Mouse (Mus musculus): ENCODE results near the gene Uimc1.

The Uimc1 gene

DNA sequence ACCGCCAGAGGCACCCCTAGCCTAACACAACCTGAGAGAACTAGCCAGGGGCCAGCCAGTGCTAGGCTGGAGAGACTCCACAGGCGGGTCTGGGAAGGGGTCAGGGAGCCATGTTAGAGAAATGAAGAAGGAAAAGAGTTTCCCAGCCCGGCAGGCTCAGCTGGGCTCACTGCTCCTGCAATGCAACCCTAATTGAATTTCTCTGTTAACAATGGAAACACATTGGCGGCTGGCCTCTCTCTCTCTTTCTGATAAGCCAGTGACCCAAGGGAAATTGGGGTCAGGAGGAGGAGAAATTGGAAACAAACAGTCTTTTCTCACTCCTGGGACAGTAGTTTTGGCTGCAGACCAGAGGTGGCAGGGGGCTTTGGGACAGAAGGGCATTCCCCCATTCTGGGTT lies 105.5 kb downstream of the Uimc1 start:
- DNase-seq (ENCODE audit: low spot score), result no peak

DNA sequence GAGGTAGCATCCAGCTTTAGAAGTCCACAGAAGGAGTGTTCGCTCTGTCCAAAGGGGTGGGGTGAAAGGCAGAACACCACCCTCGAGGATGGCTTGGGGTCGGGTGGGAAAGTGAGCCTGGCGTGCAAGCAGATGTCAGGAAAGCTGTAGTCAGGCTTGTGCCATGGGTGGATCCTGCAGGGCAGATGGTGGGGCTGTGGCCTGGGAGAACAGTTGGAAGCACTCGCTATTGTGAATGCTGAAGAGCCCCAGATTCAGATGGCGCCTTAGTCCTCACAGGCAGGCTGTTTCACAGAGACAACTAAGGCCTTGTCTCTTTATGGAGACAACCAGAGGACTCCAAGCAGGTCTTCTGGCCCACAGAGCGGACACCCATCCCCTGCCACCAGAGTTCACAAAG lies 107.9 kb downstream of the Uimc1 start:
- DNase-seq (ENCODE audit: low spot score), result no peak

DNA sequence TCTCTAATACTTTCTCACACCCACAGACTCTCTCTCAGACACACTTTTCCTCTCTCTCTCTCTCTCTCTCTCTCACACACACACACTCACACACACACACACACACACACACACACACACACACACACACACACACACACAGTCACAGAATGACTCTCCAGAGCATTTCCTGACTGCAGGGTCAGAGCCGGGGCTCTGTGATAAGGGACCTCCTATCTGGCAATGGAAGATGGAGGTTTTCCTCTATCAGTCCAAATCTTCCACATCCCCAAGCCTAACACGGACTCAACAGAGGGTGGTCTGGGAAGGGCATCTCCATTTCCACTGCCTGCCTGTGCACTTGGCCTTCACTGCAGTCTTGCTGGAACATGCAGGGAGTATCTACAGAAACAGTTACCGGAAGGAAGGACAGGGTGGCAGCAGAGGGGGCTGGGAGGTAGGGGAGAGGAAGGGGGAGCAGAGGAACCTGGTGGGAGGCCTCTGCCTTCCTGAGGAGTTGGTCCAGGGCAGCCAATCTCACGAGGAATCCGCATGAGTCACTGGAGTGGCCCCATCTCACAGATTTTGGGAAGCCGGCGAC lies 111.8 kb downstream of the Uimc1 start:
- no peak for DNase-seq (ENCODE audit: low spot score)

DNA sequence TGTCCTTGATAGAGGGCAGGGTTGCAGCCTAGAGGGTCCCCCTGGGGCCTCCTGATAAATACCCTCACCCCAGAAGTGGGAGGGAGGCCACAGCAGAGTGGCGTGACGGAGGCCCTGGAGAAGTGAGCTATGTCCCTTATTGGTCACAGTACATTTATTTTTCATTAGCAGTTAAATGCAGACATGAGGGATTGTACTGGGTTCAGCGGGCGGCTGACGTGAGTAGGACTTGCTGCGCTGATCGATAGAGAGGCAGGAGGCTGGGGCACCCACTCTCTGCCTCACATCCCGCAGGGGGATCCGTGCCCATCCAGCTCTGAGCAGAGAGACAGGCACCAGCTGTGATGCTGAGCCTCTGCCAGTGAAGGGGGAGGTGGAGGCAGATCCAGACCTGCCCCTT lies 112.7 kb downstream of the Uimc1 start:
- DNase-seq (ENCODE audit: low spot score), result no peak

DNA sequence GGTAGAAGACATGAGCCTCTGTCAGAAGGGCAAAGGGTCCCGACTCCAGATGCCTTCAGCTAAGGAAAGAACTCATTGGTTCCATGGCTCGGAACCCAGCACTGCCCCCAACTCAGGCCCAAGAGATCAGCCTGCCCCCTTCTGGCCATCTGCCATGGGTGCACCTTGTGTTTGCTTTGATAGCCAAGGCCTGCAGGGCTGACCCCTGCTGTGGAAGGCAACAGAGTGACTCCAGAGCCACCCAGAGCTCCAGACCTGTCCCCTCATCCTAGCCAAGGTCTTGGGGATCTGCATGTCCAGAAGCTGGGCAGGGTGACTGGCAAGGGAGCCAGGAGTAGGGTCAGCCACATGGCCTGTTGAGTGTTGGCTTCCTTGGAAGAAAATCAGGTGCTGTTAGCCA lies 116.5 kb downstream of the Uimc1 start:
- DNase-seq (ENCODE audit: low spot score), result no peak

DNA sequence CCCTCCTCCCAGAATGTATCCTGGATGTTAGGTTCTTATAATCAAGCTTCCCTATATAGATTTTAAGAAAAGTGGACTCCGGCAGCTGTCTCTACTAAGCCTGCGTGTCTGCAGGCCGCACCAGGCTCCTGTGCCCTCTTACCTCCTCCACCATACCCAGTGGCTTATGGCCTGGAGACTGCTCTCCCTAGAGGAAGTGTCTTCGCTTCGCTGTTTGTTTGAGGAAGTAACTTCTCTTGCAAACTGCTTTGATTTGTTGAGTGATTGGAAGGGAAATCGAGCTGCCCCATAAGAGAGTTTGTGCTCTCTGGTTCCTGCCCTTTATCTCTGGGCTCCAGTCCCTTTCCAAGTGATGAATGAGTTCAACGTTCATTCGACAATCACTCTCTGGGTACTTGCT lies 117.1 kb downstream of the Uimc1 start:
- DNase-seq (ENCODE audit: low spot score), result no peak

DNA sequence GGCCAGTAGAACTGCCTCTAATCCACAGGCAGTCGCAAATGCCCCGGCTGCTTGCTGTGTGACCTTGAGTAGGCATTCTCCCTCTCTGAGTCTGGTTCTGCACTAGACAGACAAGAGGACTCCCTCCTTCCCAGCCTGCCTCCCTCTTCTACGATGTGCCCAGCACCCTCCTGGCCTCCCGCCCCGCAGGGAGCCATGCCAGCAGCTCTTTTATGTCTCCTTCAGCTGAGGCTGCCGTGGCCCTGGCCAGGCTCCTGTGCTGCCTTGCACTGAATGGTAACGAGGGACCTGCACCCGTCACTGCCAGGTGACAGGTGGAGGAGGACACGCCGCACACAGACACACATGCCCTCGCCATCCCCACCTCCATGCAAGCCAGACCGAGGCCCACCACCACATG lies 119.1 kb downstream of the Uimc1 start:
- no peak for DNase-seq (ENCODE audit: low spot score)

DNA sequence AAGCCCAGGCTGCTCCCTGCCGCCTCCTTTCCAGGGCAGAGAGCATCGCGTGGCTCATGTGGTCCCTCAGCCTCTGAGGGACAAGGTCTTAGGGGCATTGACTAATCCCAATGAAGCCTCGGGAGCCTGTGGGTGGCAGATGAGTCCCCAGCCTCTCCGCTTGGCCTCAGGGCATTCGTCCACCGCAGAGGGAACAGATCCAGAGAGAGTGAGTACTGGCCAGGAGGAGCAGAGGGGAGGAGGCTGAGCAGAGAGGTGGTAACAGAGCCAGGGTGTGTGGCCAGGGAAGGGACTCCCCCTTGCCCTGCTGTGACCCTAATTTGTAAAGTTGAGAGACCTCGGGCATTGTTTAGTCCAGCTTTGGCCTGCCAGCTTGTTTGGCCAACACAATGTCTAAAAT lies 121.3 kb downstream of the Uimc1 start:
- no peak for DNase-seq (ENCODE audit: low spot score)

Measured in c-Kit-positive CD71-positive TER-119-positive erythroid progenitor cells, embryonic 14.5 days (primary cell).